Mouse (Mus musculus): Measurements from ENCODE around the gene Pten.

GRCm38 (mm10) chr19:32840491-32840890 is 83.2 kb downstream of the Pten start:
- TF ChIP-seq CTCF (conservative IDR thresholded peaks at IDR 0.05; ENCODE audit: low read length) (no peak), POU5F1 (IDR thresholded peaks at IDR 0.05; ENCODE audit: borderline replicate concordance, low read length) (no peak)

Measured in E14TG2a.4 (cell line).